Mouse (Mus musculus) lung, adult 2 months (tissue): ENCODE measurements at regions not wholly inside any gene's neighbourhood (a gene's known extent, or its start where the extent isn't known, plus 50 kb on each side); places are given as distances from the start of the nearest gene placed in this dataset.

ENCODE experiments used
- CTCF ChIP-seq: fragments of 200-500 bp; IDR thresholded peaks from 2 replicates; pipeline ENCODE4 v1.5.1; 2011; ENCODE audit warnings: mild to moderate bottlenecking, low read length, control low read depth; ENCODE audit not compliant: insufficient read depth
- POLR2A ChIP-seq: fragments of 200-500 bp; IDR thresholded peaks from 2 replicates; pipeline ENCODE4 v1.6.1; 2011; ENCODE audit warnings: low read depth, mild to moderate bottlenecking, control low read depth, low read length, borderline replicate concordance; ENCODE audit errors: extremely low read depth

DNA sequence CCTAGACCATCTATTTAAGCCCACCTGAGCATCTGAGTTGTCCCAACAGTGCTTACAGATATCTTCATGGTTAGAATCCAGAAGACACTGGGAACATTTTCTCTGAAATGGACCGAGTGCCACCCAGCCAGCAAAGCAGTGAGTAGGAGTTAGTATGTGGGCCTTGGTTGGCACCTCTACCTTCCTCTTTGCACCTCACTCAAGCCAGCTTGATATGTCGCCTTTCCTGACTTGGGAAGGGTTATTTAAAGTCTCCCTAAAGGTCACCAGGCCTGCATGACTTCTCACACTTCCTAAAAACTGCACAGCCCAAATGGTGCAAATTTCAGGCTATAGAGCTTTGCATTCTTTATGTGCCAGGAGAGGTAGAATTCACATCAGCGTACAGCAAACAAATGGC, 262.0 kb downstream of the Rnf152 start:
- TF ChIP-seq CTCF (no peak), POLR2A (no peak)
